Mouse (Mus musculus) adrenal gland, adult (tissue): ENCODE measurements at regions not wholly inside any gene's neighbourhood (a gene's known extent, or its start where the extent isn't known, plus 50 kb on each side); places are given as distances from the start of the nearest gene placed in this dataset.

ENCODE experiments used
- DNase-seq, 2 experiments: peaks; one replicate each; pipeline ENCODE4 v3.0.0; 2022 to 2023; ENCODE audit warnings: low spot score in 1 of 2; ENCODE audit not compliant: inconsistent age in 2 of 2

- no peak for DNase-seq
These were observed 227.2 kb upstream of the Gm21798 start for GRCm38 (mm10) chr15:64590092-64590881.

- DNase-seq: no peak
These were observed 204.0 kb upstream of the Gm21798 start for GRCm38 (mm10) chr15:64613503-64613902.

GRCm38 (mm10) chr15:64618471-64618870 lies 199.0 kb upstream of the Gm21798 start:
- DNase-seq: no peak

- peak; percentile 6 to 33 for DNase-seq
These were observed 195.6 kb upstream of the Gm21798 start for GRCm38 (mm10) chr15:64621876-64622275.

GRCm38 (mm10) chr15:64622591-64622990 lies 194.9 kb upstream of the Gm21798 start:
- DNase-seq: peak; percentile 37 to 50

GRCm38 (mm10) chr15:64626359-64626758 lies 191.1 kb upstream of the Gm21798 start:
- peak; percentile 3 to 27 for DNase-seq

- peak; percentile 71 to 90 for DNase-seq
These were observed 190.2 kb upstream of the Gm21798 start for GRCm38 (mm10) chr15:64627258-64627657.
